Mouse (Mus musculus): ENCODE measurements around the gene Grem2. TPM values are rescaled to one million over a fixed set of nuclear protein-coding genes. Genes with fewer than 3 reads are reported as not detected.

Gene Grem2
- 0.06 and 0.28 TPM in 2 replicates for polyA plus RNA-seq (2016; fragmentation: Nextera tagmentation; extraction: Ambion mirVana)

- DNase-seq (ENCODE audit: low spot score), result no peak
- Histone ChIP-seq H3K9me3 (no peaks in the 10 kb centered on the region), H3K4me3 (peak within 1 kb of the TSS; percentile 54), H3K4me1 (peaks cover 3% of the 10 kb centered on the region; the same call in 1 of the 2 replicates), H3K27me3 (ENCODE audit: insufficient read depth, poor library complexity, severe bottlenecking) (peaks cover 10% of the 10 kb centered on the region; the same call in 1 of the 2 replicates), H3K36me3 (no peaks in the 10 kb centered on the region), H3K27ac (no peak within 1 kb of the TSS)
- 4% methylated on average over 30 of the region's 30 CpGs for WGBS
Measured at GRCm38 (mm10) chr1:174921298-174921955, at the start of gene Grem2. Gene Grem2 (minus strand): TSS chr1:174921819.

GRCm38 (mm10) chr1:174959837-174960236 is 38.2 kb upstream of the Grem2 start:
- no peak for DNase-seq (ENCODE audit: low spot score)
- no peak overlapping the region for H3K27ac ChIP-seq
- no peaks in the 10 kb centered on the region for H3K36me3 ChIP-seq
- 93% methylated on average over 3 of the region's 3 CpGs for WGBS
- no peaks in the 10 kb centered on the region for H3K9me3 ChIP-seq
- H3K27me3 ChIP-seq (ENCODE audit: insufficient read depth, poor library complexity, severe bottlenecking), result no peaks in the 10 kb centered on the region
- H3K4me1 ChIP-seq, result no peaks in the 10 kb centered on the region
- H3K4me3 ChIP-seq, result no peak overlapping the region

- Histone ChIP-seq H3K4me1 (no peaks in the 10 kb centered on the region), H3K27me3 (ENCODE audit: insufficient read depth, poor library complexity, severe bottlenecking) (no peaks in the 10 kb centered on the region), H3K4me3 (no peak overlapping the region), H3K9me3 (no peaks in the 10 kb centered on the region), H3K27ac (no peak overlapping the region), H3K36me3 (no peaks in the 10 kb centered on the region)
- 71% methylated on average over 3 of the region's 3 CpGs for WGBS
- DNase-seq (ENCODE audit: low spot score), result no peak
Measured at GRCm38 (mm10) chr1:174931003-174931619, 9.5 kb upstream of the Grem2 start.

- WGBS, result 78% methylated on average over 7 of the region's 7 CpGs
- Histone ChIP-seq H3K36me3 (no peaks in the 10 kb centered on the region), H3K9me3 (no peaks in the 10 kb centered on the region), H3K4me1 (no peaks in the 10 kb centered on the region), H3K4me3 (no peak overlapping the region), H3K27ac (no peak overlapping the region), H3K27me3 (ENCODE audit: insufficient read depth, poor library complexity, severe bottlenecking) (no peaks in the 10 kb centered on the region)
- no peak for DNase-seq (ENCODE audit: low spot score)
Measured at GRCm38 (mm10) chr1:174929459-174930181, 8.0 kb upstream of the Grem2 start.

GRCm38 (mm10) chr1:174918949-174919348 is 2.7 kb downstream of the Grem2 start:
- Histone ChIP-seq H3K4me3 (no peak overlapping the region), H3K4me1 (peaks cover 3% of the 10 kb centered on the region; the same call in 1 of the 2 replicates)

GRCm38 (mm10) chr1:174918236-174918870 is 3.3 kb downstream of the Grem2 start:
- Histone ChIP-seq H3K27me3 (ENCODE audit: insufficient read depth, poor library complexity, severe bottlenecking) (peaks cover 10% of the 10 kb centered on the region; the same call in 1 of the 2 replicates), H3K27ac (no peak overlapping the region), H3K4me3 (no peak overlapping the region), H3K9me3 (no peaks in the 10 kb centered on the region), H3K36me3 (no peaks in the 10 kb centered on the region), H3K4me1 (peaks cover 3% of the 10 kb centered on the region; the same call in 1 of the 2 replicates)
- 79% methylated on average over 5 of the region's 5 CpGs for WGBS
- no peak for DNase-seq (ENCODE audit: low spot score)

More at GRCm38 (mm10) chr1:174918949-174919348, 2.7 kb downstream of the Grem2 start:
- 86% methylated on average over 4 of the region's 4 CpGs for WGBS
- Histone ChIP-seq H3K9me3 (no peaks in the 10 kb centered on the region), H3K27ac (no peak overlapping the region), H3K27me3 (ENCODE audit: insufficient read depth, poor library complexity, severe bottlenecking) (peaks cover 10% of the 10 kb centered on the region; the same call in 1 of the 2 replicates), H3K36me3 (no peaks in the 10 kb centered on the region)
- DNase-seq (ENCODE audit: low spot score), result no peak

GRCm38 (mm10) chr1:174909834-174910233 is 11.8 kb downstream of the Grem2 start:
- H3K27ac ChIP-seq, result no peak overlapping the region
- H3K9me3 ChIP-seq, result no peaks in the 10 kb centered on the region
- 81% methylated on average over 3 of the region's 3 CpGs for WGBS
- no peaks in the 10 kb centered on the region for H3K36me3 ChIP-seq
- no peak for DNase-seq (ENCODE audit: low spot score)
- no peaks in the 10 kb centered on the region for H3K4me1 ChIP-seq
- H3K4me3 ChIP-seq, result no peak overlapping the region
- no peaks in the 10 kb centered on the region for H3K27me3 ChIP-seq (ENCODE audit: insufficient read depth, poor library complexity, severe bottlenecking)

- H3K4me3 ChIP-seq, result no peak overlapping the region
- no peaks in the 10 kb centered on the region for H3K4me1 ChIP-seq
- DNase-seq (ENCODE audit: low spot score), result no peak
- H3K27me3 ChIP-seq (ENCODE audit: insufficient read depth, poor library complexity, severe bottlenecking), result no peaks in the 10 kb centered on the region
- no peak overlapping the region for H3K27ac ChIP-seq
- WGBS, result 86% methylated on average over 5 of the region's 5 CpGs
- no peaks in the 10 kb centered on the region for H3K36me3 ChIP-seq
- H3K9me3 ChIP-seq, result no peaks in the 10 kb centered on the region
Measured at GRCm38 (mm10) chr1:174908232-174908631, 13.4 kb downstream of the Grem2 start.

GRCm38 (mm10) chr1:174907637-174908036 is 14.0 kb downstream of the Grem2 start:
- H3K9me3 ChIP-seq, result no peaks in the 10 kb centered on the region
- H3K27ac ChIP-seq, result no peak overlapping the region
- H3K36me3 ChIP-seq, result no peaks in the 10 kb centered on the region
- no peaks in the 10 kb centered on the region for H3K27me3 ChIP-seq (ENCODE audit: insufficient read depth, poor library complexity, severe bottlenecking)
- 78% methylated on average over 5 of the region's 5 CpGs for WGBS
- DNase-seq (ENCODE audit: low spot score), result no peak
- no peaks in the 10 kb centered on the region for H3K4me1 ChIP-seq
- no peak overlapping the region for H3K4me3 ChIP-seq

GRCm38 (mm10) chr1:174902755-174903154 is 18.9 kb downstream of the Grem2 start:
- no peaks in the 10 kb centered on the region for H3K9me3 ChIP-seq
- H3K4me1 ChIP-seq, result no peaks in the 10 kb centered on the region
- no peak for DNase-seq (ENCODE audit: low spot score)
- H3K4me3 ChIP-seq, result no peak overlapping the region
- no peak overlapping the region for H3K27ac ChIP-seq
- H3K36me3 ChIP-seq, result no peaks in the 10 kb centered on the region
- 48% methylated on average over 1 of the region's 1 CpGs for WGBS
- H3K27me3 ChIP-seq (ENCODE audit: insufficient read depth, poor library complexity, severe bottlenecking), result no peaks in the 10 kb centered on the region

GRCm38 (mm10) chr1:174892471-174892870 is 29.1 kb downstream of the Grem2 start:
- 83% methylated on average over 7 of the region's 7 CpGs for WGBS
- H3K27me3 ChIP-seq (ENCODE audit: insufficient read depth, poor library complexity, severe bottlenecking), result no peaks in the 10 kb centered on the region
- H3K4me1 ChIP-seq, result no peaks in the 10 kb centered on the region
- no peak overlapping the region for H3K4me3 ChIP-seq
- H3K27ac ChIP-seq, result no peak overlapping the region
- H3K9me3 ChIP-seq, result no peaks in the 10 kb centered on the region
- DNase-seq (ENCODE audit: low spot score), result no peak
- H3K36me3 ChIP-seq, result no peaks in the 10 kb centered on the region

GRCm38 (mm10) chr1:174888684-174889405 is 32.8 kb downstream of the Grem2 start:
- WGBS, result 70% methylated on average over 14 of the region's 14 CpGs
- Histone ChIP-seq H3K4me3 (no peak overlapping the region), H3K27ac (no peak overlapping the region), H3K4me1 (no peaks in the 10 kb centered on the region), H3K27me3 (ENCODE audit: insufficient read depth, poor library complexity, severe bottlenecking) (no peaks in the 10 kb centered on the region), H3K36me3 (no peaks in the 10 kb centered on the region), H3K9me3 (no peaks in the 10 kb centered on the region)
- DNase-seq (ENCODE audit: low spot score), result no peak

All from heart, embryonic 10.5 days (tissue).